Mouse (Mus musculus) C2C12 (cell line): ENCODE data around the gene Gm10570.

Source experiments
- CTCF ChIP-seq: IDR thresholded peaks from one replicate; pipeline ENCODE4 v1.5.1; 2011; ENCODE audit not compliant: control insufficient read depth, insufficient read depth, insufficient read length
- MYOD1 ChIP-seq: IDR thresholded peaks from one replicate; pipeline ENCODE4 v1.6.1; 2011; ENCODE audit warnings: low read depth; ENCODE audit not compliant: control insufficient read depth, insufficient read length

DNA sequence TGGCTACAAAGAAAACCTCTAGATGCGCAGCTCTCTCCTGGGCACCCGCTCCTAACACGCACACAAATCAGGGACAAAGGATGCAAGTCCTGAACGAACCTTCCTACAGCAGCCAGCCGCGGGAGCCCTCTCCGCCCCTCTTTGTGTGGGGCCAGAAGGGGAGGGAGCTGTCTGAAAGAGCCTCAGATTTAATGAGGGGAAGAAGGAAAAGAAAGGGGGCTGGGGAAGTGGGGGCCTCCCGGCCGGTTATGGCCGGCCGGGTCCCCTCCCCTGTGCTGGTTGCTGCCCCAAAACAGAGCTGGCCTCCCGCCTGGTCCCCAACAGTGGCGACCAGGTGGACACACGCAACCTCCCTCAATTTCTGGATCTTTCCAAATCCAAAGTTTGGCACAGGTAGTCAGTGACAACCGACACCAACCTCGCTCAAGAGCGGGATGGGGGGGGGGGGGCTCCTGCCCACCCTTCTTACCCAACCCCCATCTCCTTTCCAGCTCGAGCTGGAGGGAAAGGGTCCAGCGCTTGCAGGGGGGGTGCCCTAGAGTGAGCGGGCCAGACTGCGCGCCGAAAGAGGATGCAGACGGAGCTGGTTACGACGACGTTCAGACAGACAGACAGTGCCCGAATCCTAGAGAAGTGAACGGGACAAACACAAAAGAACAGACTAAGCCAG, 34.0 kb downstream of the Gm10570 start:
- TF ChIP-seq MYOD1 (no peak), CTCF (no peak)
